Mouse (Mus musculus): ENCODE data around the gene Hook2.
A peak's percentile ranks its signal among the peaks of the same experiment; 100 is the strongest.

Hook2 gene

GRCm38 (mm10) chr8:85029271-85029670, 38.9 kb downstream of the Hook2 start:
- no peak for DNase-seq (ENCODE audit: low spot score in 2 of 2)

- DNase-seq (ENCODE audit: low spot score in 2 of 2): no peak
Observed at GRCm38 (mm10) chr8:85032622-85033311, 42.4 kb downstream of the Hook2 start.

GRCm38 (mm10) chr8:85033867-85034266, 43.5 kb downstream of the Hook2 start:
- DNase-seq (ENCODE audit: low spot score in 2 of 2): no peak

- DNase-seq (ENCODE audit: low spot score in 2 of 2): peak; percentile 44 to 76
Observed at GRCm38 (mm10) chr8:85034764-85035163, 44.4 kb downstream of the Hook2 start.

- DNase-seq (ENCODE audit: low spot score in 2 of 2): no peak
Observed at GRCm38 (mm10) chr8:85035165-85035727, 44.8 kb downstream of the Hook2 start.

GRCm38 (mm10) chr8:85035728-85036310, 45.4 kb downstream of the Hook2 start:
- no peak for DNase-seq (ENCODE audit: low spot score in 2 of 2)

GRCm38 (mm10) chr8:85036381-85036717, 45.9 kb downstream of the Hook2 start:
- no peak for DNase-seq (ENCODE audit: low spot score in 2 of 2)

GRCm38 (mm10) chr8:85036718-85037365, 46.4 kb downstream of the Hook2 start, which contains the start of gene Tnpo2:
Tnpo2 (plus strand) TSS chr8:85036915.
- DNase-seq (ENCODE audit: low spot score in 2 of 2): peak; percentile 87 to 89

- DNase-seq (ENCODE audit: low spot score in 2 of 2): no peak
Observed at GRCm38 (mm10) chr8:85037366-85037680, 46.9 kb downstream of the Hook2 start.

GRCm38 (mm10) chr8:85037681-85038531, 47.5 kb downstream of the Hook2 start:
- DNase-seq (ENCODE audit: low spot score in 2 of 2): peak in 1 of 2 experiments; percentile 45

GRCm38 (mm10) chr8:85043619-85044018, 53.2 kb downstream of the Hook2 start:
- no peak for DNase-seq (ENCODE audit: low spot score in 2 of 2)

Measured in urinary bladder, postnatal 4 days (tissue).